Comparison of ENCODE assay signal across 39 mouse cellular contexts in the genomic region with DNA sequence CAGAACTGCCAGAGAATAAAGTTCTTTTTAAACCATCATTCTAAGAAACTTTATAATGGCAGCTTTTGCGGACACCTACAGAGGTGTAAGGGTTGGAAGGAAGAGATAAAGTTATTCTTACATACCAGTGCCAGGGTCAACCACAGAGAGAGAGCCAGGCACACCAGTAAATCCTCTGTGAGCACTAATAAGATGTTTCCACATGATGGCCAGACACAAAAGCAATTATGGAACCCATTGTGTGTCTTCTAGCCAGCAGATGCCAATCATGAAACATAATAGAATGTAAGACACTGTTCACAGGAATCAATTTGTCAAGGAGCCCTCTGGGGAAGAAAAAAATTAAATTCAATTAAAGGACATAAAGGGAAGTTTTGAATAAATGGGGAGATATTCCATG. TPM values are rescaled to one million over a fixed set of nuclear protein-coding genes. Genes with fewer than 3 reads are reported as not detected.
DNase-seq lines count a peak whose midpoint lies in the region; ATAC-seq and TF ChIP-seq lines count a peak whose summit lies in the region.
"Had no signal": no experiment of that assay in that cellular context is flagged by ENCODE, and none has a peak within 500 bp of the region (broad histone marks: within the 10 kb centered on the region; RNA-seq: fewer than 3 reads in every experiment).

No protein-coding gene starts in this region.

- no peaks in the 10 kb centered on the region for H3K9me3 ChIP-seq in embryonic facial prominence, embryonic 14.5 days (ENCODE audit: control insufficient read depth, low read length)
- no peaks in the 10 kb centered on the region for H3K9me3 ChIP-seq in embryonic facial prominence, embryonic 10.5 days
- no peaks in the 10 kb centered on the region for H3K9me3 ChIP-seq in hindbrain, embryonic 12.5 days (replicated peaks)
- no peaks in the 10 kb centered on the region for H3K9me3 ChIP-seq in hindbrain, embryonic 16.5 days (ENCODE audit: control insufficient read depth, low read length)
- no peaks in the 10 kb centered on the region for H3K9me3 ChIP-seq in midbrain, postnatal 0 days (ENCODE audit: low read length)
- H3K9me3 ChIP-seq in lung, postnatal 0 days (ENCODE audit: low read length) = no peaks in the 10 kb centered on the region
- H3K9me3 ChIP-seq: embryonic facial prominence, embryonic 15.5 days; hindbrain, embryonic 10.5 days; limb, embryonic 13.5 days; neural tube, embryonic 15.5 days had no signal

- no peak overlapping the region for H3K4me2 ChIP-seq in embryonic facial prominence, embryonic 14.5 days (ENCODE audit: low read depth, low read length)
- H3K4me2 ChIP-seq in hindbrain, embryonic 12.5 days (replicated peaks) = no peak overlapping the region
- no peak overlapping the region for H3K4me2 ChIP-seq in hindbrain, embryonic 16.5 days (ENCODE audit: low read length)
- no peak overlapping the region for H3K4me2 ChIP-seq in midbrain, postnatal 0 days (ENCODE audit: low read depth, low read length, poor library complexity, severe bottlenecking)
- H3K4me2 ChIP-seq in lung, postnatal 0 days (replicated peaks; ENCODE audit: low read depth, low read length) = no peak overlapping the region
- H3K4me2 ChIP-seq: embryonic facial prominence, embryonic 15.5 days; limb, embryonic 13.5 days; liver, embryonic 11.5 days; neural tube, embryonic 15.5 days had no signal

- no peak overlapping the region for H3K4me3 ChIP-seq in embryonic facial prominence, embryonic 14.5 days (ENCODE audit: low read depth, low read length)
- H3K4me3 ChIP-seq in embryonic facial prominence, embryonic 10.5 days = no peak overlapping the region
- no peak overlapping the region for H3K4me3 ChIP-seq in hindbrain, embryonic 12.5 days
- no peak overlapping the region for H3K4me3 ChIP-seq in hindbrain, embryonic 16.5 days (ENCODE audit: low read length)
- H3K4me3 ChIP-seq in midbrain, postnatal 0 days (ENCODE audit: low read depth, low read length) = no peak overlapping the region
- no peak overlapping the region for H3K4me3 ChIP-seq in lung, postnatal 0 days (ENCODE audit: low read depth, low read length)
- H3K4me3 ChIP-seq: embryonic facial prominence, embryonic 15.5 days; hindbrain, embryonic 10.5 days; limb, embryonic 13.5 days; neural tube, embryonic 15.5 days had no signal

- H3K4me1 ChIP-seq in embryonic facial prominence, embryonic 14.5 days (ENCODE audit: control insufficient read depth, insufficient read depth, low read length) = no peaks in the 10 kb centered on the region
- no peaks in the 10 kb centered on the region for H3K4me1 ChIP-seq in embryonic facial prominence, embryonic 10.5 days
- no peaks in the 10 kb centered on the region for H3K4me1 ChIP-seq in hindbrain, embryonic 12.5 days
- no peaks in the 10 kb centered on the region for H3K4me1 ChIP-seq in hindbrain, embryonic 16.5 days (ENCODE audit: control insufficient read depth, insufficient read depth, low read depth, low read length)
- H3K4me1 ChIP-seq in midbrain, postnatal 0 days (ENCODE audit: insufficient read depth, low read length) = no peaks in the 10 kb centered on the region
- no peaks in the 10 kb centered on the region for H3K4me1 ChIP-seq in lung, postnatal 0 days (ENCODE audit: insufficient read depth, low read depth, low read length)
- H3K4me1 ChIP-seq: embryonic facial prominence, embryonic 15.5 days; limb, embryonic 13.5 days; neural tube, embryonic 15.5 days had no signal

- no peak overlapping the region for H3K27ac ChIP-seq in embryonic facial prominence, embryonic 14.5 days (replicated peaks; ENCODE audit: low read depth, low read length)
- no peak overlapping the region for H3K27ac ChIP-seq in embryonic facial prominence, embryonic 10.5 days (replicated peaks)
- no peak overlapping the region for H3K27ac ChIP-seq in hindbrain, embryonic 12.5 days
- no peak overlapping the region for H3K27ac ChIP-seq in hindbrain, embryonic 16.5 days (ENCODE audit: low read depth, low read length)
- H3K27ac ChIP-seq in midbrain, postnatal 0 days (ENCODE audit: low read depth, low read length) = no peak overlapping the region
- no peak overlapping the region for H3K27ac ChIP-seq in lung, postnatal 0 days (ENCODE audit: low read length)
- H3K27ac ChIP-seq: embryonic facial prominence, embryonic 15.5 days; hindbrain, embryonic 10.5 days; kidney, postnatal 0 days; limb, embryonic 13.5 days; neural tube, embryonic 15.5 days had no signal

- no peak overlapping the region for H3K9ac ChIP-seq in embryonic facial prominence, embryonic 14.5 days (ENCODE audit: low read depth, low read length)
- no peak overlapping the region for H3K9ac ChIP-seq in hindbrain, embryonic 12.5 days
- H3K9ac ChIP-seq in hindbrain, embryonic 16.5 days (ENCODE audit: low read depth, low read length) = no peak overlapping the region
- H3K9ac ChIP-seq in midbrain, postnatal 0 days (replicated peaks; ENCODE audit: low read length, poor library complexity, severe bottlenecking) = no peak overlapping the region
- H3K9ac ChIP-seq in lung, postnatal 0 days (replicated peaks; ENCODE audit: low read depth) = no peak overlapping the region
- H3K9ac ChIP-seq: embryonic facial prominence, embryonic 15.5 days; limb, embryonic 13.5 days; neural tube, embryonic 15.5 days had no signal

- WGBS in embryonic facial prominence, embryonic 14.5 days = 82% methylated on average over 1 of the region's 1 CpGs
- WGBS in embryonic facial prominence, embryonic 10.5 days = 79% methylated on average over 1 of the region's 1 CpGs
- WGBS in hindbrain, embryonic 12.5 days = 61% methylated on average over 1 of the region's 1 CpGs
- WGBS in hindbrain, embryonic 16.5 days = 33% methylated on average over 1 of the region's 1 CpGs
- 33% methylated on average over 1 of the region's 1 CpGs for WGBS in midbrain, postnatal 0 days
- 76% methylated on average over 1 of the region's 1 CpGs for WGBS in lung, postnatal 0 days

- TF ChIP-seq EP300 in lung, postnatal 0 days (IDR thresholded peaks at IDR 0.05) = no peak

- no peak for TF ChIP-seq CTCF in midbrain, postnatal 0 days (IDR thresholded peaks at IDR 0.05)
- TF ChIP-seq CTCF in lung, postnatal 0 days (IDR thresholded peaks at IDR 0.05) = no peak

- no peaks in the 10 kb centered on the region for H3K27me3 ChIP-seq in embryonic facial prominence, embryonic 14.5 days (replicated peaks; ENCODE audit: control insufficient read depth, insufficient read depth, low read length)
- H3K27me3 ChIP-seq in embryonic facial prominence, embryonic 10.5 days (replicated peaks; ENCODE audit: low read depth, poor library complexity, severe bottlenecking) = no peaks in the 10 kb centered on the region
- peaks cover 6% of the 10 kb centered on the region for H3K27me3 ChIP-seq in hindbrain, embryonic 12.5 days
- H3K27me3 ChIP-seq in hindbrain, embryonic 16.5 days (replicated peaks; ENCODE audit: control insufficient read depth, insufficient read depth, low read length) = no peaks in the 10 kb centered on the region
- H3K27me3 ChIP-seq in midbrain, postnatal 0 days (ENCODE audit: insufficient read depth, low read length) = no peaks in the 10 kb centered on the region
- no peaks in the 10 kb centered on the region for H3K27me3 ChIP-seq in lung, postnatal 0 days (replicated peaks; ENCODE audit: insufficient read depth, low read length)
- H3K27me3 ChIP-seq: embryonic facial prominence, embryonic 15.5 days; limb, embryonic 13.5 days; neural tube, embryonic 15.5 days had no signal

- DNase-seq in embryonic facial prominence, embryonic 14.5 days (ENCODE audit: low spot score) = peak; percentile 39
- no peak for DNase-seq in embryonic facial prominence, embryonic 10.5 days (ENCODE audit: low spot score)
- peak; percentile 6 for DNase-seq in embryo, embryonic 11 days
- peak; percentile 53 for DNase-seq in midbrain, postnatal 0 days (ENCODE audit: low spot score)
- DNase-seq in thymus, postnatal 14 days = no peak
- no peak for DNase-seq in lung, postnatal 0 days (ENCODE audit: low spot score)
- DNase-seq: adrenal gland, postnatal 25 days; cerebellum, adult 2 months; cerebellum, postnatal 14 days; heart, postnatal 14 days; kidney, adult 2 months; kidney, postnatal 4 days; lung, postnatal 4 days; right cerebral cortex, adult 18-20 months; spleen, adult 18-20 months; thymus, postnatal 25 days had no signal

- ATAC-seq in embryonic facial prominence, embryonic 14.5 days (ENCODE audit: low read depth) = no peak
- peak; percentile 72 for ATAC-seq in hindbrain, embryonic 12.5 days (ENCODE audit: low FRiP score)
- ATAC-seq in hindbrain, embryonic 16.5 days = no peak
- no peak for ATAC-seq in midbrain, postnatal 0 days (ENCODE audit: low FRiP score)
- no peak for ATAC-seq in lung, postnatal 0 days
- ATAC-seq: forebrain, embryonic 14.5 days had no signal

- no peaks in the 10 kb centered on the region for H3K36me3 ChIP-seq in embryonic facial prominence, embryonic 14.5 days (ENCODE audit: control insufficient read depth, insufficient read depth, low read length)
- H3K36me3 ChIP-seq in embryonic facial prominence, embryonic 10.5 days (replicated peaks) = no peaks in the 10 kb centered on the region
- H3K36me3 ChIP-seq in hindbrain, embryonic 12.5 days = no peaks in the 10 kb centered on the region
- H3K36me3 ChIP-seq in hindbrain, embryonic 16.5 days (ENCODE audit: control insufficient read depth, insufficient read depth, low read length) = no peaks in the 10 kb centered on the region
- no peaks in the 10 kb centered on the region for H3K36me3 ChIP-seq in midbrain, postnatal 0 days (ENCODE audit: insufficient read depth, low read length)
- no peaks in the 10 kb centered on the region for H3K36me3 ChIP-seq in lung, postnatal 0 days (ENCODE audit: insufficient read depth, low read length)
- H3K36me3 ChIP-seq: embryonic facial prominence, embryonic 15.5 days; hindbrain, embryonic 10.5 days; limb, embryonic 13.5 days; neural tube, embryonic 15.5 days had no signal

RNA-seq across cellular contexts. Expression of a gene that starts 1.8 kb away (rescaled TPM):
- polyA plus RNA-seq in embryonic facial prominence, embryonic 14.5 days (2014; fragmentation: Nextera tagmentation; extraction: Ambion mirVana) = not detected in 2 replicates
- not detected in 2 replicates for polyA plus RNA-seq in embryonic facial prominence, embryonic 10.5 days (2016; fragmentation: Nextera tagmentation; extraction: Ambion mirVana)
- polyA plus RNA-seq in hindbrain, embryonic 12.5 days (2016; fragmentation: Nextera tagmentation; extraction: Ambion mirVana) = not detected in 2 replicates
- not detected in 2 replicates for polyA plus RNA-seq in hindbrain, embryonic 16.5 days (2015; fragmentation: Nextera tagmentation; extraction: Ambion mirVana)
- not detected in 2 replicates for total RNA-seq in midbrain, postnatal 0 days (2014; rRNA removed)
- not detected in 2 replicates for polyA plus RNA-seq in midbrain, postnatal 0 days (2015; fragmentation: Nextera tagmentation; extraction: Ambion mirVana)
- not detected in 2 replicates for polyA plus RNA-seq in lung, postnatal 0 days (2015; fragmentation: Nextera tagmentation; extraction: Ambion mirVana)
- total RNA-seq: adrenal gland, postnatal 25 days; gastrocnemius, adult 8-10 months; gastrocnemius, postnatal 4 days; heart, postnatal 14 days; layer of hippocampus, adult 8-10 months; layer of hippocampus, postnatal 25 days; left cerebral cortex, adult 8-10 months; left cerebral cortex, postnatal 36 days; megakaryocyte-erythroid progenitor cell, adult 5-6 weeks; MEL had no signal
- polyA plus RNA-seq: cerebellum, adult 2 months; cortical plate, adult 2 months; embryonic facial prominence, embryonic 15.5 days; forebrain, embryonic 14.5 days; heart, embryonic 14.5 days; hindbrain, embryonic 10.5 days; intestine, embryonic 14.5 days; kidney, adult 2 months; kidney, postnatal 0 days; limb, embryonic 13.5 days; liver, embryonic 11.5 days; liver, embryonic 16.5 days; lung, embryonic 16.5 days; neural tube, embryonic 15.5 days; stomach, embryonic 16.5 days had no signal

RNA-seq across cellular contexts. Expression of a gene that starts 39.2 kb away (rescaled TPM):
- not detected in 2 replicates for polyA plus RNA-seq in embryonic facial prominence, embryonic 14.5 days (2014; fragmentation: Nextera tagmentation; extraction: Ambion mirVana)
- polyA plus RNA-seq in embryonic facial prominence, embryonic 10.5 days (2016; fragmentation: Nextera tagmentation; extraction: Ambion mirVana) = not detected in 2 replicates
- not detected in 2 replicates for polyA plus RNA-seq in hindbrain, embryonic 12.5 days (2016; fragmentation: Nextera tagmentation; extraction: Ambion mirVana)
- not detected in 2 replicates for polyA plus RNA-seq in hindbrain, embryonic 16.5 days (2015; fragmentation: Nextera tagmentation; extraction: Ambion mirVana)
- total RNA-seq in midbrain, postnatal 0 days (2014; rRNA removed) = not detected in 2 replicates
- polyA plus RNA-seq in midbrain, postnatal 0 days (2015; fragmentation: Nextera tagmentation; extraction: Ambion mirVana) = not detected in 2 replicates
- polyA plus RNA-seq in lung, postnatal 0 days (2015; fragmentation: Nextera tagmentation; extraction: Ambion mirVana) = not detected in 2 replicates
- total RNA-seq: adrenal gland, postnatal 25 days; gastrocnemius, adult 8-10 months; gastrocnemius, postnatal 4 days; heart, postnatal 14 days; layer of hippocampus, adult 8-10 months; layer of hippocampus, postnatal 25 days; left cerebral cortex, adult 8-10 months; left cerebral cortex, postnatal 36 days; megakaryocyte-erythroid progenitor cell, adult 5-6 weeks; MEL had no signal
- polyA plus RNA-seq: cerebellum, adult 2 months; cortical plate, adult 2 months; embryonic facial prominence, embryonic 15.5 days; forebrain, embryonic 14.5 days; heart, embryonic 14.5 days; hindbrain, embryonic 10.5 days; intestine, embryonic 14.5 days; kidney, adult 2 months; kidney, postnatal 0 days; limb, embryonic 13.5 days; liver, embryonic 11.5 days; liver, embryonic 16.5 days; lung, embryonic 16.5 days; neural tube, embryonic 15.5 days; stomach, embryonic 16.5 days had no signal

RNA-seq across cellular contexts. Expression of a gene that starts 56.4 kb away (rescaled TPM):
- not detected in 2 replicates for polyA plus RNA-seq in embryonic facial prominence, embryonic 14.5 days (2014; fragmentation: Nextera tagmentation; extraction: Ambion mirVana)
- not detected in 2 replicates for polyA plus RNA-seq in embryonic facial prominence, embryonic 10.5 days (2016; fragmentation: Nextera tagmentation; extraction: Ambion mirVana)
- not detected in 2 replicates for polyA plus RNA-seq in hindbrain, embryonic 12.5 days (2016; fragmentation: Nextera tagmentation; extraction: Ambion mirVana)
- not detected in 2 replicates for polyA plus RNA-seq in hindbrain, embryonic 16.5 days (2015; fragmentation: Nextera tagmentation; extraction: Ambion mirVana)
- not detected in 2 replicates for total RNA-seq in midbrain, postnatal 0 days (2014; rRNA removed)
- not detected in 2 replicates for polyA plus RNA-seq in midbrain, postnatal 0 days (2015; fragmentation: Nextera tagmentation; extraction: Ambion mirVana)
- polyA plus RNA-seq in lung, postnatal 0 days (2015; fragmentation: Nextera tagmentation; extraction: Ambion mirVana) = not detected in 2 replicates
- total RNA-seq: adrenal gland, postnatal 25 days; gastrocnemius, adult 8-10 months; gastrocnemius, postnatal 4 days; heart, postnatal 14 days; layer of hippocampus, adult 8-10 months; layer of hippocampus, postnatal 25 days; left cerebral cortex, adult 8-10 months; left cerebral cortex, postnatal 36 days; megakaryocyte-erythroid progenitor cell, adult 5-6 weeks; MEL had no signal
- polyA plus RNA-seq: cerebellum, adult 2 months; cortical plate, adult 2 months; embryonic facial prominence, embryonic 15.5 days; forebrain, embryonic 14.5 days; heart, embryonic 14.5 days; hindbrain, embryonic 10.5 days; intestine, embryonic 14.5 days; kidney, adult 2 months; kidney, postnatal 0 days; limb, embryonic 13.5 days; liver, embryonic 11.5 days; liver, embryonic 16.5 days; lung, embryonic 16.5 days; neural tube, embryonic 15.5 days; stomach, embryonic 16.5 days had no signal

Comparison
In these comparisons a context has a peak if more than half of its experiments do, and no peak if none do; other contexts are left out.
1. DNase-seq: peak in embryonic facial prominence, embryonic 14.5 days (single experiment), embryo, embryonic 11 days (single experiment) and midbrain, postnatal 0 days (single experiment); none in embryonic facial prominence, embryonic 10.5 days (single experiment), thymus, postnatal 14 days (single experiment) and lung, postnatal 0 days (single experiment).